ENCODE assay signal across 20 mouse cellular contexts in genomic region chr5:33875472-33875871, GRCm38 (mm10). TPM values are rescaled to one million over a fixed set of nuclear protein-coding genes. Genes with fewer than 3 reads are reported as not detected.
A peak's percentile ranks its signal among the peaks of the same experiment; 100 is the strongest.
DNase-seq lines count a peak whose midpoint lies in the region; ATAC-seq lines count a peak whose summit lies in the region.
"Had no signal": no experiment of that assay in that cellular context is flagged by ENCODE, and none has a peak within 500 bp of the region (broad histone marks: within the 10 kb centered on the region; RNA-seq: fewer than 3 reads in every experiment).

No protein-coding gene starts in this region.

- ATAC-seq in frontal cortex, adult (ENCODE audit: low TSS enrichment), result peak; percentile 86; the same call in 1 of the 2 replicates
- ATAC-seq: activated CD4-positive, CD25-positive, alpha-beta regulatory T cell, adult 4 months; CD4-positive, CD25-positive, alpha-beta regulatory T cell, adult 4 months; Patski had no signal

- DNase-seq in frontal cortex, postnatal 25 days (ENCODE audit: low spot score in 2 of 2), result no peak
- peak; percentile 61 for DNase-seq in heart, adult 11 months
- no peak for DNase-seq in heart, postnatal 10 days
- peak; percentile 33 for DNase-seq in brain, adult 2 months (ENCODE audit: low read depth, low spot score)
- DNase-seq in layer of hippocampus, adult 11-12 months (ENCODE audit: low spot score), result no peak
- DNase-seq: adrenal gland, adult 2 months; adrenal gland, adult 8-10 months; adrenal gland, postnatal 10 days; adrenal gland, postnatal 14 days; adrenal gland, postnatal 25 days; adrenal gland, postnatal 36 days; B cell, adult 2 months; cerebellum, adult 11 months; cerebellum, adult 11-12 months; cerebellum, adult 18-20 months; cerebellum, adult 2 months had no signal

- intact Hi-C loops in heart, postnatal 10 days (cut with DNase I), result no loop called here

RNA-seq across cellular contexts. Expression of gene Nsd2, which starts 54.9 kb away (rescaled TPM):
- 10 to 100 TPM; 54.4 to 66.9 TPM for total RNA-seq in heart, postnatal 10 days (2021)

Comparison
In these comparisons a context has a peak if more than half of its experiments do, and no peak if none do; other contexts are left out.
1. DNase-seq: peak in heart, adult 11 months (single experiment) and brain, adult 2 months (single experiment); none in frontal cortex, postnatal 25 days (0 of 2), heart, postnatal 10 days (0 of 2) and layer of hippocampus, adult 11-12 months (single experiment).